Mouse (Mus musculus): ENCODE results near the gene Cpm. TPM values are rescaled to one million over a fixed set of nuclear protein-coding genes. Genes with fewer than 3 reads are reported as not detected.

Gene Cpm
- total and polyA plus RNA-seq, 3 experiments = 0.04 to 0.31 (median 0.17) TPM

DNA sequence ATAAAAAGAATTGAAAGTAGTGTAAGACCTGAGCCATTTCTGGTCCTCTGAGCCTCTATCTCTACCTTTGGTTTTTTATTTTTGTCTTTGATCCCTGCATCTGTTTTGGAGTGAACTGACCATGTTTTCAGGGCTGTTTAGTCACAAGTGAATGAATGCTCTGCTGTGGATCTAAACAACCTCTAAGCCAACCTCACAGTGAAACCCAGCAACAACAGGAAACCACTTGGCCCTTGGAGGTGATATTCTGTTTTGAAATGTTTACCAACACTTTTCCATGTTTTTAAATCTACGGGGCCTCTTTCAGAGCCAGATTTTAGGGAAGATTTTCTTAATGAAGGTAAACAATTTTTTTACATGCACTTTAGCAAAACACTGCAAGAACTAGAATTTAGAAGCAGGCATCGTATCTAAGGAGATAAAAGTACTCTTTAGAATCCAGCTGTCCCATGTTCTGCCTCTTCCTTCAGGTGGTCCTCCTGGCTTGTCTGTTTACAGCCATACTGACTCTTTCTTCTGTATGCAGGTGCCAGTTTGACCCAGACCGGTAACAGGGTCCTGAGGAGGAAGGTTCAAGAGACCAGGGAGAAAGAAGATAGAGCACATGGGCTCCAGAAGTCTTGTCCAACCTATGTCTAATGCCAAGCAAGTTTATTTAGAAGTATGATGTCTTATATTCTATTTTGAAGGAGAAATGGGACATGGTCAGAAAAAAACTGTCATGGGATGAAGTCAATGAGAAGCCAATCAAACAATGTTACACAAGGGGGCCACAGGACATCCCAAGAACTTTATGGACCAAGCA is 26.8 kb upstream of the Cpm start:
- Histone ChIP-seq H3K4me2 (ENCODE audit: insufficient read depth, low read depth, poor library complexity, severe bottlenecking) (no peak overlapping the region), H3K27me3 (replicated peaks) (no peaks in the 10 kb centered on the region), H3K9ac (ENCODE audit: insufficient read depth, low read depth) (no peak overlapping the region), H3K4me1 (ENCODE audit: control insufficient read depth in 1 of 2, insufficient read depth in 2 of 2) (no peaks in the 10 kb centered on the region), H3K36me3 (replicated peaks in 1 of 2; ENCODE audit: control insufficient read depth in 1 of 2, insufficient read depth in 1 of 2, low read length in 1 of 2) (no peaks in the 10 kb centered on the region), H3K4me3 (replicated peaks in 1 of 3; ENCODE audit: low read depth in 2 of 3, low read length in 2 of 3, poor library complexity in 1 of 3) (no peak overlapping the region), H3K27ac (ENCODE audit: insufficient read depth, low read depth) (no peak overlapping the region), H3K9me3 (replicated peaks; ENCODE audit: low read length) (no peaks in the 10 kb centered on the region), H3K79me2 (replicated peaks; ENCODE audit: control insufficient read depth, extremely low read depth, insufficient read depth, poor library complexity, severe bottlenecking) (no peaks in the 10 kb centered on the region)
- in situ Hi-C loops (cut with MboI; ENCODE audit: low pct_ligation_motif_present, low pct_unique_long_range_greater_than_20kb, low sequenced_read_pairs) (no loop called here), dilution Hi-C loops (cut with MboI; ENCODE audit: extremely low pct_ligation_motif_present, extremely low pct_unique_long_range_greater_than_20kb, low sequenced_read_pairs) (no loop called here)
- DNase-seq (ENCODE audit: extremely low read depth) = no peak
- TF ChIP-seq NELFE (IDR thresholded peaks at IDR 0.05; ENCODE audit: low read depth, low read length) = no peak
- no peak for TF ChIP-seq GABPA (IDR thresholded peaks at IDR 0.05; ENCODE audit: insufficient replicate concordance, low read depth, low read length)
- TF ChIP-seq POLR2A (IDR thresholded peaks at IDR 0.05; ENCODE audit: low read depth, low read length) = no peak
- TF ChIP-seq IRF4 (IDR thresholded peaks at IDR 0.05; ENCODE audit: low read depth, low read length) = no peak
- TF ChIP-seq JUND (conservative IDR thresholded peaks at IDR 0.05; ENCODE audit: low read depth, low read length) = no peak

DNA sequence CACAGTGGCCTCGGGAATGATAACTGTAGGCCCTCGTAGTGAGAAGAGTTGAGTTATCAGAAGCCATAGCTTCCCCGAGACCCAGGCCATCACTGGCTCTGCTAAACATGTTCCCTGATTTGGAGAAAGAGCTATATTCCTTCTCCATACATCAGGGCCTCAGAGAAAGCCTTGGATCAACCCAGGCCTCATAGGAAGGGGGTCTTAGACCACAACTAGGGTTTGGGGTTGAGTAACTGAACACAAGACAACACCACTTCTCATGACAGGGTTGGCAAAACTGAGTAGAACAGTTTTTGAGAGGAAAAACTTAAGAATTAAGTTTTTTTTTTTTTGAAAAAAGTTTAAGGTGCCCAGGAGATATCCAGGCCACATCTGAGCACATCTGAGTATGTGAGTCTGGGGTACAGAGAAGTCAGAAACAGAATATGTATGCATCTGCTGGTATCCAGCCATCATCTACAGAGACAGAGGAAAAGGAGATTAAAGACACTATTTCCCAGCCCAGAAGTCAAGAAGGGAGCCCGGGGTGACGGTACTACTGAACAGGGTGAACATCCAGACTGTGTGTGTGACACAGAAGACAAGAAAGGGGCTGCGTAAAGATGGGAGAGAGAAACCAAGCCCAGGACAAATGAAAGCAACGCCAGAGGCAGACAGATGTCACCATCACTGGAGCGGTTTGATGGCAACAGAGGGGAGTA is 26.0 kb upstream of the Cpm start:
- H3K4me1 ChIP-seq (ENCODE audit: control insufficient read depth in 1 of 2, insufficient read depth in 2 of 2) = no peaks in the 10 kb centered on the region
- H3K4me3 ChIP-seq (replicated peaks in 1 of 3; ENCODE audit: low read depth in 2 of 3, low read length in 2 of 3, poor library complexity in 1 of 3) = no peak overlapping the region
- H3K9ac ChIP-seq (ENCODE audit: insufficient read depth, low read depth) = no peak overlapping the region
- dilution Hi-C loops (cut with MboI; ENCODE audit: extremely low pct_ligation_motif_present, extremely low pct_unique_long_range_greater_than_20kb, low sequenced_read_pairs) = no loop called here
- H3K36me3 ChIP-seq (replicated peaks in 1 of 2; ENCODE audit: control insufficient read depth in 1 of 2, insufficient read depth in 1 of 2, low read length in 1 of 2) = no peaks in the 10 kb centered on the region
- no peak for DNase-seq (ENCODE audit: extremely low read depth)
- H3K27ac ChIP-seq (ENCODE audit: insufficient read depth, low read depth) = no peak overlapping the region
- TF ChIP-seq SIN3A (IDR thresholded peaks at IDR 0.05; ENCODE audit: low read length) (no peak), IRF4 (IDR thresholded peaks at IDR 0.05; ENCODE audit: low read depth, low read length) (no peak), PAX5 (IDR thresholded peaks at IDR 0.05; ENCODE audit: low read length) (no peak), ZKSCAN1 (IDR thresholded peaks at IDR 0.05; ENCODE audit: borderline replicate concordance, low read depth, low read length) (no peak), KAT2A (IDR thresholded peaks at IDR 0.05; ENCODE audit: insufficient replicate concordance, low read length) (no peak), GABPA (IDR thresholded peaks at IDR 0.05; ENCODE audit: insufficient replicate concordance, low read depth, low read length) (no peak), ZC3H11A (IDR thresholded peaks at IDR 0.05; ENCODE audit: low read depth, low read length) (no peak), ZNF384 (IDR thresholded peaks at IDR 0.05; ENCODE audit: low read depth, low read length) (no peak), BHLHE40 (IDR thresholded peaks at IDR 0.05; ENCODE audit: low read depth, low read length) (no peak), JUND (conservative IDR thresholded peaks at IDR 0.05; ENCODE audit: low read depth, low read length) (no peak), RCOR1 (conservative IDR thresholded peaks at IDR 0.05; ENCODE audit: low read depth, low read length) (no peak), E2F4 (IDR thresholded peaks at IDR 0.05; ENCODE audit: insufficient replicate concordance, low read depth, low read length) (no peak)
- H3K79me2 ChIP-seq (replicated peaks; ENCODE audit: control insufficient read depth, extremely low read depth, insufficient read depth, poor library complexity, severe bottlenecking) = no peaks in the 10 kb centered on the region
- no peaks in the 10 kb centered on the region for H3K27me3 ChIP-seq (replicated peaks)
- no peak overlapping the region for H3K4me2 ChIP-seq (ENCODE audit: insufficient read depth, low read depth, poor library complexity, severe bottlenecking)
- no peaks in the 10 kb centered on the region for H3K9me3 ChIP-seq (replicated peaks; ENCODE audit: low read length)
- in situ Hi-C loops (cut with MboI; ENCODE audit: low pct_ligation_motif_present, low pct_unique_long_range_greater_than_20kb, low sequenced_read_pairs) = no loop called here
